Mouse (Mus musculus) heart, embryonic 10.5 days (tissue): ENCODE measurements around the gene Mrpl16. TPM values are rescaled to one million over a fixed set of nuclear protein-coding genes. Genes with fewer than 3 reads are reported as not detected.

ENCODE experiments used
- DNase-seq: peaks from one replicate; pipeline ENCODE4 v3.0.0-alpha.2; 2017; ENCODE audit warnings: low spot score
- H3K27ac ChIP-seq: fragments of 300-500 bp; sonication (generic); 2 replicates; pipeline ENCODE4 v1.5.1; 2016; ENCODE audit warnings: mild to moderate bottlenecking
- H3K27me3 ChIP-seq: fragments of 300-500 bp; sonication (generic); 2 replicates; pipeline ENCODE4 v1.6.1; 2016; ENCODE audit warnings: mild to moderate bottlenecking; ENCODE audit not compliant: poor library complexity, insufficient read depth, severe bottlenecking
- H3K36me3 ChIP-seq: fragments of 300-500 bp; sonication (generic); 2 replicates; pipeline ENCODE4 v1.6.1; 2016; ENCODE audit warnings: mild to moderate bottlenecking, moderate library complexity
- H3K4me1 ChIP-seq: fragments of 300-500 bp; sonication (generic); 2 replicates; pipeline ENCODE4 v1.6.1; 2016; ENCODE audit warnings: mild to moderate bottlenecking
- H3K4me3 ChIP-seq: fragments of 300-500 bp; sonication (generic); 2 replicates; pipeline ENCODE4 v1.5.1; 2016; ENCODE audit warnings: mild to moderate bottlenecking, moderate library complexity
- H3K9me3 ChIP-seq: fragments of 300-500 bp; sonication (generic); 2 replicates; pipeline ENCODE4 v1.6.1; 2016; ENCODE audit warnings: mild to moderate bottlenecking, moderate library complexity
- WGBS: fragments of 180-500 bp; shearing (Covaris S2); methylation state at CpG from one replicate; pipeline ENCODE4 v1.1.7; 2016; 5-methylcytosine and 5-hydroxymethylcytosine counted together
- polyA plus RNA-seq: library from polyadenylated mRNA; unstranded; fragments of >200 nt; fragmentation: Nextera tagmentation; extraction: Ambion mirVana; gene quantifications from 2 replicates; pipeline ENCODE4 v1.2.1, GENCODE M21; 2016

The Mrpl16 gene
- polyA plus RNA-seq, 1 experiment from 2014 or later: 73.0 TPM

DNA sequence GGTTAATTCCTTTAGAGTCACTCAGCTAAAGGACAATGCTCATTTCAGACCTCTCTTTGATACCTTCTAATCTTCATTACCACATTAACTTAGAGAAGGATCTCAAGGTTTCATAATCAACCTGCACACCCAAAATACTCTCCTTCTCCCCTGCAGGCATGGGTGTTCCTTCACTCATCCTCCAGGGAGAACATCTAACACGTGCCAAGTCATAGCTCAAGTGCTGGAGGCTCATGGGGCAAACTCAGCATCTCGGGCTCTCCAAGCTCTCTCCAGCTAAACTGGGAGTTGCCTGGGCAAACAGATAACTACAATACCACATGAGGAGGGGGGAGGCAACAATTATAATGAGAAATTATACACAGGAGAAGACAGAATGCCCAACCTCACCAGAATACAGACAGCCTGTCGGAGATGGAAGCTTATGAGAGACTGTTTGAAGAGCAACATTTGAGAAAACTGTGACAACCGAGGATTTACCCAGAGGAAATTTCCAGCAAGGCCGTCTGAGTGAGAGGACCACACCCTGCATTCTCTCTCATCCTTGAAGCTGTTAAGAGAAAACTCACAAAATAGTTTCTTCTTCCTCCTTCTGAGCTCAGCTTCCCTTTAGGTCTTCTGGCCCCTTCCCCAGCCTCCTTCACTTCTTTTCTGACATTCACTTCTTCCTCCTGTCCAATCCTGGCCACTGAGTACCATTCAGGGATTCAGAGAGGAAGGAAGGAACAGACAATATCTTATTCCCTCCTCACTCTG is 40.0 kb downstream of the Mrpl16 start:
- H3K9me3 ChIP-seq: no peaks in the 10 kb centered on the region
- 71% methylated on average over 5 of the region's 5 CpGs for WGBS
- no peak overlapping the region for H3K27ac ChIP-seq
- no peak for DNase-seq
- H3K27me3 ChIP-seq: no peaks in the 10 kb centered on the region
- H3K4me3 ChIP-seq: no peak overlapping the region
- peaks cover 24% of the 10 kb centered on the region for H3K4me1 ChIP-seq
- no peaks in the 10 kb centered on the region for H3K36me3 ChIP-seq

DNA sequence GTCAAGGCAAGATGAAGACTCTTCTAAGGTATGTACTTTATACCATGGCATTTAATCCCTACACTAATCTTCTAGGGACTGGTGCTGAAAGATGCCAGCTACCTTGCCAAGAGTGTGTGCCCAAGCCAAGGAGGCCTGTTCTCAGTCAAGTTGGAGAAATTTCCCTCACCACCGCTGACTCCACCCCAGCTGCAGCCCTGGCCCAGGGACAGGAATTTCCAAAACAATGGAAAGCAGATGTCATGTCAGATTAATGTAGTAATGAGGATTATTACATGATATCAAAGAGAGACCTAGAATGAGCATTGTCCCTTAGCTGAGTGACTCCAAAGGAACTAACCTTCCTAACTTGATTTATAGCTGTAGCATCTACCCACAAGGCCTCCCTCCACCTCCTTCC is 40.7 kb downstream of the Mrpl16 start:
- no peaks in the 10 kb centered on the region for H3K27me3 ChIP-seq
- H3K27ac ChIP-seq: no peak overlapping the region
- H3K36me3 ChIP-seq: no peaks in the 10 kb centered on the region
- WGBS: 67% methylated on average over 1 of the region's 1 CpGs
- no peak overlapping the region for H3K4me3 ChIP-seq
- no peaks in the 10 kb centered on the region for H3K9me3 ChIP-seq
- no peak for DNase-seq
- peaks cover 24% of the 10 kb centered on the region for H3K4me1 ChIP-seq

DNA sequence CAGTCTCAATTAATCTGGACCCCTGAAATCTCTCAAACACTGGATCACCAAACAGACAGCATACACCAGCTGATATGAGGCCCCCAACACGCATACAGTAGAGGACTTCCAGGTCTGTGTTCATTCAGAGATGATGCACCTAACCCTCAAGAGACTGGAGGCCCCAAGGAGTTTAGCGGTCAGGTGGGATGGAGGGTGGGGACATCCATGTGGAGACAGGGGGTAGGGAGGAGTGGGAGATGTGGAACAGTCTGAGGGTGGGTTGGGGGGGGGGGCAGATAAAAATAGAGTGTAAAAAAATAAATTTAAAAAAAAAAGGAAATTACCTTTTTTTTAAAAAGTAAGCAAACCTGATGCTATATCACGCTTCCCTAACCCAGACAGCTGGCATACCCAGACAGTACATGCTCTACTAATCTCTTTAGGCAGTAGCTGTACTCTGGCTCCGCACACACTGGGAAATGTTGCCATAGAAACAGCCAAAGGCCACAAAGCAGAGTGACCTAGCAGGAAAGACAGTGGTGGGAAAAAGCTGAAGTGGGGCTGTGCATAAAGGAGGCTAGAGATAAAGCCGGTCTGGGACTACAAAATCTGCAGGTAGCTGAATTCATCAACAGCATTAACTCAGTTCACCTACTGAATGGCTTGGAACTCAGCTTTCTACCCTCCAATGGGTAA is 41.6 kb downstream of the Mrpl16 start:
- no peaks in the 10 kb centered on the region for H3K36me3 ChIP-seq
- DNase-seq: no peak
- peaks cover 29% of the 10 kb centered on the region for H3K4me1 ChIP-seq
- H3K4me3 ChIP-seq: no peak overlapping the region
- H3K27me3 ChIP-seq: 0 out of 2 replicates have a peak, but pooled peaks cover 5% of the 10 kb centered on the region
- no peaks in the 10 kb centered on the region for H3K9me3 ChIP-seq
- no peak overlapping the region for H3K27ac ChIP-seq
- WGBS: 41% methylated on average over 5 of the region's 5 CpGs

DNA sequence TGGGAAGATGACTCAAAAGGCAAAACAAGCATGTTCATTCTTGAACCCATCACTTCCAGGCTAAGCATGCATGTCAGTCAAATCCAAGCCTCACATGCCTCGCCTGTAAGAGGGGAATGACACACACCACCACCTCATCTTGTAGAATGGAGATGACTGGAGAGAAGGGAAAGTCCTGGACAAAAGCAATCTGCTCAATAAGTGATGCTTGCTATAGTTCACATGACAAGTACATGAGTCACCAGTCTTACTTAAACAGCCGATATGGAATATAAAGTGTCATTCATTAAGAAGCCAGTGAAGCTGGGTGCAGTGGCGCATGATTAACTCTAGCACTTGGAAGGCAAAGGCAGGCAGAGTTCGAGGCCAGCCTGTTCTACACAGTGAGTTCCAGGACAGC is 42.9 kb downstream of the Mrpl16 start:
- WGBS: 69% methylated on average over 4 of the region's 4 CpGs

DNA sequence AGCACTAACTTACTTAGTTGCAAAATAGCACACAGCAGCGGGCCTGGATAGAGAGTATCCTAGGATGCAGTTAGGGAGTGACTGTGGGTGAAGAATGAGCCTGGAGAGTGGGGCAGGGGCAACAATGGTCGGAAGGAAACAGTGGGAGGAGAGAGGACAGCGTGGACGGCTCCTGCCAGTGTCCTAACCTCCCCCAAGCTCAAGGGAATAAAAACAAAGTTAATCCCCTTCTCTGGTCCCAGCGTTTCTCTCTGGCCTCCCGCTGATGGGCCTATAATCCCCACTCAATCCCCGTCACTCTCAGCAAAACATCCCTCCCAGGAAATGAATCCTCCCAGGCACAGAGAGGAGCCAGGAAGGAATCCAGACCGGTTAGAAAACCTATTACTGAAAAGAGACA is 43.5 kb downstream of the Mrpl16 start:
- DNase-seq: no peak
- Histone ChIP-seq H3K9me3 (no peaks in the 10 kb centered on the region), H3K27ac (peak overlapping the region; percentile 67), H3K27me3 (0 out of 2 replicates have a peak, but pooled peaks cover 12% of the 10 kb centered on the region), H3K36me3 (no peaks in the 10 kb centered on the region), H3K4me3 (no peak overlapping the region; the same call in 1 of the 2 replicates), H3K4me1 (peaks cover 41% of the 10 kb centered on the region)
- WGBS: 8% methylated on average over 8 of the region's 8 CpGs

More for the DNA sequence above, 42.9 kb downstream of the Mrpl16 start:
- no peak for DNase-seq
- Histone ChIP-seq H3K9me3 (no peaks in the 10 kb centered on the region), H3K27ac (no peak overlapping the region), H3K27me3 (0 out of 2 replicates have a peak, but pooled peaks cover 7% of the 10 kb centered on the region), H3K36me3 (no peaks in the 10 kb centered on the region), H3K4me1 (peaks cover 36% of the 10 kb centered on the region), H3K4me3 (no peak overlapping the region)

DNA sequence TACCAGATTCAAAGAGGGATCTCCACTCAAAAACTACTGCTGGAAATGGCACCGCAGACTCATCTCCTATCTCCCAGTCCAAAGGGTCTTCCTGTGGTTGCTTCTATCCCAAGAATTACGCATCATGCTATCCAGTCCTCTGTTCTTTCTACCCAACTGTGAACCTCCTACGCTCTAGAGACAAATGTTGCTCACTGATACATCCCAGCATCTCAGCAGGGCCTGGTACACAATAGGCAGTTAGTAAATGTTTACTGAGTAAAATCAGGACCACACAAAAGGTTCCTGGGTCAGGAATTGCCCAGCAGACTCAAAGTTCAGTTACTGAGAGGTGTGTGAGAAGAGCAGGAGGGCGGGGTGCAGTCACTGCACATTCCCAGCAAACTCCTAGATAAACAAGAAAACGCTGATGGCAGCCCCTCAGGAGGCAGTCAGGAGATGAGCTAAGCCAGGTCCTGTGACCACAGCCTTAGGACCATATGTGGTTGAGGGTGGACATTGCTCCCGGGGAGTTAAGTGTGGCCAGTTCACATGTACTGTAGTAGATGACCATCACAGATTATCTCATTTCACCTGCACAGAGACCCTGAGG is 44.6 kb downstream of the Mrpl16 start:
- 68% methylated on average over 6 of the region's 6 CpGs for WGBS
- DNase-seq: no peak
- H3K4me1 ChIP-seq: peaks cover 46% of the 10 kb centered on the region
- no peaks in the 10 kb centered on the region for H3K9me3 ChIP-seq
- no peak overlapping the region for H3K27ac ChIP-seq
- no peak overlapping the region for H3K4me3 ChIP-seq
- no peaks in the 10 kb centered on the region for H3K36me3 ChIP-seq
- 0 out of 2 replicates have a peak, but pooled peaks cover 12% of the 10 kb centered on the region for H3K27me3 ChIP-seq

DNA sequence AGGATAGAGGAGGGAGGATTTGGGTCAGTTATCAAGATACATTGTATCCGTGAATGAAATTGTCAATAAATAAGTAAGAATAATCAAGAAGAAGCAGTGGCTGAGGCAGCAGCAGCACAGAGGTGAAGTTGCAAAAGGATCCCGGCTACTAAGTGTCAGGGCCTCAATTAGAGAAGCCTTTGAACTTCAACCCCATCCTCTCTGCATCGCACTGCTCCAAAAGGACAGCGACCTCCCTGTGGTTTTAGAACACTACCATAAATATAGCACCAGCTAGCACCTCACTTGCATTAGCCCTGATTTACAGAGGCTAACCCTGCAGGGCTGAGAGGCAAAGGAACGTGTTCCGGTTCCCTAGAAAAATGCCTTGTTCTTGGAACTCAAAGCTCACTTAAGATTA is 46.5 kb downstream of the Mrpl16 start:
- no peak for DNase-seq
- 0 out of 2 replicates have a peak, but pooled peaks cover 12% of the 10 kb centered on the region for H3K27me3 ChIP-seq
- H3K27ac ChIP-seq: no peak overlapping the region
- H3K4me3 ChIP-seq: 0 out of 2 replicates have a peak overlapping the region, but pooled peaks have one; percentile 8
- peaks cover 46% of the 10 kb centered on the region for H3K4me1 ChIP-seq
- 29% methylated on average over 6 of the region's 6 CpGs for WGBS
- no peaks in the 10 kb centered on the region for H3K9me3 ChIP-seq
- H3K36me3 ChIP-seq: no peaks in the 10 kb centered on the region

DNA sequence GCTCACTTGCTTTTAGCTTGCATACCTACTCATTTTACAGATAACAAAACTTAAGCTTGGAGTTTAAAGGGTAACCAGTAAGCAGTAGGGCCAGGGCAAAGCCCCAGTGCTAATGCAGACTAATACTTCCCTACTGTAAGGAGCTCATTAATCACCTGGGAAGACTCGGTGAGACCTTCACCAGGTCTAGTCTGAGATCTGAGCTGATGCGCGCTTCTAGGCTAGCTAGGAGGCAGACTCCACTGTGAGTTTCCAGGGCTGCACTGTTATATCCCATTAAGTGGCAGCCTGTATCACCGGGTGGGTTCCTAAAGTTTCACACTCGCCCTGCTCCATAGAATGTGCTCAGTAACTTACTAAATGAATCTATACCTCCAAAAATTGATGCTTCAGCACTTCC is 47.4 kb downstream of the Mrpl16 start:
- H3K27ac ChIP-seq: no peak overlapping the region
- DNase-seq: no peak
- H3K4me1 ChIP-seq: peaks cover 38% of the 10 kb centered on the region
- no peaks in the 10 kb centered on the region for H3K36me3 ChIP-seq
- H3K9me3 ChIP-seq: no peaks in the 10 kb centered on the region
- 0 out of 2 replicates have a peak, but pooled peaks cover 12% of the 10 kb centered on the region for H3K27me3 ChIP-seq
- peak overlapping the region; percentile 79 for H3K4me3 ChIP-seq
- WGBS: 9% methylated on average over 5 of the region's 5 CpGs

DNA sequence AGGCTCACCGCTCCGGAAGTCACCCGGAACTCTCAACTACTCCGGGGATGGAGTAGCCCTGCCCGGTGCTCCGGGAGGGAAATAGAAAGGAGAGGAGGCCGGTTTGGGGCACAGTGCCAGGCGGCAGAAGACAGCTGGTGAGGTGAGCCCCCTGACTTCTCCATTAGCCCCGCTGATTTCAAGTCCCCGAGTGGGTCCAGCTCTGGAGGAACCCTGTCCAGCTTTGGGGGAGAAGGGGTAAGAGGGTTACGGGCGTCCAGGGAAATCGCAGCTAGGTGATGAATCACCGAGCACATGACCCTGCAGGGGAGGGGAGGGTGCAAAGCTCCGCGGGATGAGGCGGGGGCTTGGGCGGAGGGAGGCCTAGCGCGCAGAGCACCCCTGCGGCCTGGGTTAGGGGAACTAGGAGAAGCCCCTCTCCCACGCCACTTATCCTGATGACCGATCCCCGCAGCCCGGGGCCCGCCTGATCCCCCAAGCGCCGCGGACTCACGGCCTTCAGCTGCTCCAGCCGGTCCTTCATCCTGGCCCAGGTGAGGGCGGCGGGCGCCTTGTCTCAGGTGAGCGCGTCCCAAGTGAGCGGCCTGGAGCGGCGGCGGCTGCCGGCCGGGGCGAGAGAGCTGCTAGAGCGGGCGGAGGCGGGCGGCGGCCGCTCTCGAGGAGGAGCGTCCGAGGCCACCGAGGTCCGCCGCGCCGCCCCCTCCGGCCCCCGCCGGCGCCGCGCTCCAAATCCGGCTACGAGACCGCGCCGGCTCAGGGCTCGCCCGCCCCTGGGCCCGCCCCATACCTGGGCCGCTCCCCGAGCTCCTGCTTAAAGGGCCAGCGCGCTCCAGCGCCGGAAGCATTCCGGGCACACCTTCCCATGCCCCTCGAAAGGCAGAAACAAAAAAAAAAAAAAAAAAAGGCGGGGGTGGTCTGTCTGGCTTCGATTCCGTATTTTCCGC is 48.3 kb downstream of the Mrpl16 start:
- under 1% methylated on average over 82 of the region's 83 CpGs for WGBS
- Histone ChIP-seq H3K36me3 (no peaks in the 10 kb centered on the region), H3K27ac (peak overlapping the region; percentile 86), H3K27me3 (0 out of 2 replicates have a peak, but pooled peaks cover 12% of the 10 kb centered on the region), H3K4me3 (peak overlapping the region; percentile 79), H3K9me3 (no peaks in the 10 kb centered on the region), H3K4me1 (peaks cover 34% of the 10 kb centered on the region)
- DNase-seq: no peak

DNA sequence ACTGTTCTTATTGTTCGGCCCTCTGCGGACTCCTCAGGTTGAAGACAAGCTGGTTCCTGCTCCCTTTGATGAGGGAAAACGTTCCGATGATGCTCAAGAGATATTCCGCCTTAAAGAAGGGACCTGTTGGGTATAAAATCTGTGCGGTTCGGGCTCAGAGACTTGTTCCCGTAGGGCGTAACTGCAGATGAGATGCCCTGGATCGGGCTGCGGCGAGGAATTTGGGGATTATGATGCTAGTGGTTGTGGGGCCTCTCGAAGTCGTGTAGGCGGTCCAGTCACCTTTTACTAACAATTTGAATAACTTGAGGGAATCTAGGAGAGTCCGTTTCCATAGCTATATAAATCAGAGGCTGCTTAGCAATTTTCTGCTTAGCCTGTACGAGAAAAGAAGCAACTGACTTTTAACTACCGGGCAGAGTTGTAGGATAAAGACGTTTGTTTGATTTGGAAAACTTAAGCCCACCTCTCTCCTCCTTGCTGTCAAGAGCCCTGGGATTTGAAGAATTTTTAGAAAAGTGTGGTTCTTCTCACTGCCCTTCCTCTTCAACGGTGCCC is 49.0 kb downstream of the Mrpl16 start, which contains the start of gene Stx3:
Gene Stx3, minus strand, starts transcription at position 261 of the 558 bp plus-strand sequence.
- peak within 1 kb of the TSS; percentile 86 for H3K27ac ChIP-seq
- WGBS: under 1% methylated on average over 20 of the region's 20 CpGs
- H3K4me1 ChIP-seq: peaks cover 27% of the 10 kb centered on the region
- H3K9me3 ChIP-seq: no peaks in the 10 kb centered on the region
- H3K36me3 ChIP-seq: no peaks in the 10 kb centered on the region
- no peak for DNase-seq
- H3K4me3 ChIP-seq: peak within 1 kb of the TSS; percentile 79
- H3K27me3 ChIP-seq: 0 out of 2 replicates have a peak, but pooled peaks cover 12% of the 10 kb centered on the region

DNA sequence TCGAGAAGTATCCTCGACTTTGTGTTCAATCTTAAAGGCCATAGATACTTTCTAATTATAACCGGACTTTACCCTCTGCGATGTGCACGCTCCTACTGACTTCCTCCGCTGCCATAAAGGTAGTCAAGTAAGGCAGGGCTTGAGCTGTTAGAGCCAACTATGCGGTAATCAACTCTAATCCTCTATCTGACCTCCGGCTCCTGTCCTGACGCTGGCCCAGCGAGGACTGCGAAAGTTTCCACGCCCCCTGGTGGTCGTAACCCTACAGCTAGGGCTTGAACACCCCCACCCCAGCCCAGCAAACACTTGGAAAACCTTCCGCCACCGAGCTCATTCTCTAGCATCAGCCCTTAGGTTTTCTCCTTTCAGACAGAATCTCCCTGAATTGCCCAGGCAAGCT is 49.6 kb downstream of the Mrpl16 start:
- WGBS: under 1% methylated on average over 15 of the region's 15 CpGs
- H3K27ac ChIP-seq: no peak overlapping the region
- no peaks in the 10 kb centered on the region for H3K36me3 ChIP-seq
- H3K4me3 ChIP-seq: peak overlapping the region; percentile 79
- H3K9me3 ChIP-seq: no peaks in the 10 kb centered on the region
- 0 out of 2 replicates have a peak, but pooled peaks cover 12% of the 10 kb centered on the region for H3K27me3 ChIP-seq
- peaks cover 27% of the 10 kb centered on the region for H3K4me1 ChIP-seq
- DNase-seq: peak; percentile 92

DNA sequence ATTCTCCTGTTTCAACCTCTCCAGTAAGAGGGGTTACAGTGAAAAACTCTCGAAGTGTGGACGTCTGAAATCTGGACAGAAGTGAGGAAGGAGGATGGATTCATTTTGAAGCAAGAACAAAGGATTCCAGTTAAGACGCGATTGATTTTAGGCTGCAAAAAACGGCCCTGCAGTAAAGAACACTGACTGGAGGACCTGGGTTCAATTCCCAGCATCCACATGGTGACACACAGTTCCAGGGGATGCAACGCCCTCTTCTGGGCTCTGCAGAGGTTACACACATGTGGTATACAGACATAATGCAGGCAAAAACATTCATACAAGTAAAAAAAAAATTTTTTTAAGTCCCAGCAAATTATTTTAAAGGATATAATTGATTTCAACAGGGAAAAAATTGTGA is 50.0 kb downstream of the Mrpl16 start:
- 33% methylated on average over 6 of the region's 6 CpGs for WGBS
- peaks cover 27% of the 10 kb centered on the region for H3K4me1 ChIP-seq
- no peaks in the 10 kb centered on the region for H3K36me3 ChIP-seq
- no peaks in the 10 kb centered on the region for H3K9me3 ChIP-seq
- peak overlapping the region; percentile 79 for H3K4me3 ChIP-seq
- no peak for DNase-seq
- H3K27me3 ChIP-seq: 0 out of 2 replicates have a peak, but pooled peaks cover 12% of the 10 kb centered on the region
- H3K27ac ChIP-seq: no peak overlapping the region
